Mouse (Mus musculus): ENCODE results near the gene Trap1. TPM values are rescaled to one million over a fixed set of nuclear protein-coding genes. Genes with fewer than 3 reads are reported as not detected.

The Trap1 gene
- total RNA-seq, 2 experiments from 2014 or later: 57.3 to 63.1 TPM

Small RNA genes within 50 kb of the gene (microRNA-seq; reads per million reads assigned to microRNA genes)
- gene Gm23413: not detected

Other genes with a start within 250 kb of the Trap1 start
- gene Olfr15, start 246.9 kb downstream of the Trap1 start, total RNA-seq (2021): not detected
- 1 to 10 TPM; 5.9 to 6.1 TPM for gene Zfp174, start 230.6 kb downstream of the Trap1 start, total RNA-seq (2021)
- gene Naa60, start 205.5 kb downstream of the Trap1 start, total RNA-seq (2021): 10 to 100 TPM; 97.5 to 98.2 TPM
- 10 to 100 TPM; 32.6 to 34.9 TPM for gene Zfp597, start 193.3 kb downstream of the Trap1 start, total RNA-seq (2021)
- gene Gm20695, start 193.2 kb downstream of the Trap1 start, total RNA-seq (2021): 1 to 10 TPM in 1 of 2 experiments, under 1 TPM in 1; 0.64 to 1.3 TPM
- 1 to 10 TPM; 7.0 to 9.4 TPM for gene 1700037C18Rik, start 169.1 kb downstream of the Trap1 start, total RNA-seq (2021)
- gene Cluap1, start 169.0 kb downstream of the Trap1 start, total RNA-seq (2021): 10 to 100 TPM; 34.9 to 41.9 TPM
- gene Nlrc3, start 101.2 kb downstream of the Trap1 start, total RNA-seq (2021): 1 to 10 TPM; 2.6 to 2.9 TPM
- gene Slx4, start 74.1 kb downstream of the Trap1 start, total RNA-seq (2021): 10 to 100 TPM; 78.6 to 91.6 TPM
- gene Dnase1, start 40.9 kb downstream of the Trap1 start, total RNA-seq (2021): not detected
- 10 to 100 TPM; 93.3 to 96.2 TPM for gene Crebbp, start 136.2 kb upstream of the Trap1 start, total RNA-seq (2021)